Mouse (Mus musculus) embryo, embryonic 11.5 days (tissue): ENCODE data around the gene Epas1.

Source experiments
- DNase-seq: peaks from one replicate; pipeline ENCODE4 v3.0.0-alpha.2; 2012; ENCODE audit warnings: low read depth, low spot score

Gene Epas1

DNA sequence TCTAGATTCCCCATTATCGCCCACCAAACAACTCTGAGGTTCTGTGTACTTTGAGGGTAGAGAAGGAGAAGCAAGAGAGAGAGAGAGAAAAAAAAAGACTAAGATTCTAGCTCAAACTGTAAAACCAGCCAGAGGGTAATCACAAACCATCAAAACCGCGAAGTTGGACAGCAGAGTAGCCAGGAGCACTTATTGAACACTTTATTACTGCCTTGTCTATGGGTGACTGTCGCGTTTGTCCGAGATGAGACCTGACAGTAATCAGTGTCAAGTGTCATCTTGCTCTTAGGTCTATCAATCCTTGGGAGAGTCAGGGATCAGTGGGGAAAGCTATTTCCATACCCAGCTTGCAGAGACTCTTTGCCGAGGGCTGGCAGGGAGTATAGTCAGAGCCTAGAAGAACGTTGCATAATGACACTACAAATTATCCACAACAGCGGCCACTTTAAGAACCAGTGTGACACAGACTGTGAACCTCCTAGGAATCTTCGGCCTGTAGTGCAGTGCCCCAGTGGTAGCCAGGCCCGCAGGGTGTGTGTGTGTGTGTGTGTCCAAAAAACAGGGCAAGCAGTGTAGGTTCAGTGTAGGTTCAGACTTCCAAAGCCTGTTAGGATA, 2.2 kb downstream of the Epas1 start:
- DNase-seq = no peak

GRCm38 (mm10) chr17:86757621-86758020, 4.1 kb downstream of the Epas1 start:
- no peak for DNase-seq

- DNase-seq = no peak
These were observed 8.4 kb downstream of the Epas1 start for GRCm38 (mm10) chr17:86761859-86762258.

- DNase-seq = no peak
These were observed 9.2 kb downstream of the Epas1 start for GRCm38 (mm10) chr17:86762479-86763242.

DNA sequence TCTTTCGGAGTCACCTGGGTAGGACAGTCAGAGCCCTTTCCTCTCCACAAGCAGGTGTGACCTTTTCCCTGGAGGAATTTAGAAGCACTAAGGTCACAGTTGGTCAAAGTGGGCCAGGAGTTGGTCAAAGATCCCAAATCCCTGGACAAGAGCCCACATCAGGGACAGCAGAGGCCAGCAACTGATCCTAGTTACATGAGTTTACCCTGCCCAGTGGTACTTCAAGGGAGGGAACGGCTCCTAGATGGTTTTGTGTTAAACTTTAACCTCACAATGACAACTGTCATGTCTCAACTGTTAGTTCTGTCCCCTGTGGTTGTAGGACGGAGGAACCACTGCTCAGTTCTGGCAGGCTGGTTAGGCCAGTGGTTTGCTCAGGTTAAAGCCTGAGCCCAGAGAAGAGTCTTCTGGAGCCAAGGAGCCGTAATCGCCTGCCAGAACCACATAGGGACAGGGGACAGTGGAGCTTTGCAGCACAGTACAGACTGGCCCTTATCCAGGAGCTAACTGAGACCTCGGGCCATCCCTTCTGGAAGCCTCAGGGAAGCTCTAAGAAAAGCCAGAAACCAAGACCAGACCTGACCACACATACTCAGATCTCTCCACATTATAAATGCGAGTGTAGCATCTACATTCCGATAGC, 12.4 kb downstream of the Epas1 start:
- no peak for DNase-seq

- no peak for DNase-seq
These were observed 12.9 kb downstream of the Epas1 start for GRCm38 (mm10) chr17:86766412-86766811.

DNA sequence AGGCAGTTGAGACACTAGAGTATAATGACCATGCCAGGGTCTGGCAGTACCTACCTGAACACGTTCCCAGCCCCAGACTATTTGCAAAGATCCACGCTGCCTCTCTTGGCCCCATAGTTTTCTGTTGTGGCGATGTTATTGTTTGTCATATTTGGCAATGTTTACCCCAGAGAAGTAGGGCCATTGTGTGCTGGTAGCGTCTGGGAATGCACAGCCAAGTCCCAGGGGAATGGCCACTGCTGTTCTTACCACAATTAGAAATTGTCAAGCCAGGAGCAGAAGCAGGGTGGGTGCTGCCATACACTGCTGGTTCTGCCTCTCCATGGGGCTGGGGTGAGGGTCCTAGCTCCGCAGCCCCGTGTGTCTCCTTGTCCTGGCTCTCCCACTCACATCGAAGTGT, 15.1 kb downstream of the Epas1 start:
- DNase-seq = no peak

GRCm38 (mm10) chr17:86769330-86770211, 16.1 kb downstream of the Epas1 start:
- DNase-seq = no peak

DNA sequence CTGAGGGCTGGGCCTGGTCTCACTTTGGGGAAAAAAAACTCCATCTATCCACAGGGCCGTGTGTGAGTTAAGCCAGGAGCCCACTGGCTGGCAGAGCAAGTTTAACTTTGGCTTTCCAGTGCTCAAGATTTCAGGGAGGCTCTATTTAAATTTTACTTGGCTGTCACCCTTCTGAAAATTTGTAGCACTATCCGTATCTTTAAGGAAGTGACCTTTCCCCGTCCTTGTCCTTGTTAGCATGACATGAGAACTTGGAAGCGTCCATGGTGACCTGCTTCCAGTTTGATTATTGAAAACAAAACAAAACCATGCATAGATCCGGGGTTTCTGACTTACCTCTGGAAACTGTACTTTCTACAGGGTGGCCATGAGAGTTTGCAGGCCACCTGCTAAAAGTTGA, 17.3 kb downstream of the Epas1 start:
- DNase-seq = no peak

DNA sequence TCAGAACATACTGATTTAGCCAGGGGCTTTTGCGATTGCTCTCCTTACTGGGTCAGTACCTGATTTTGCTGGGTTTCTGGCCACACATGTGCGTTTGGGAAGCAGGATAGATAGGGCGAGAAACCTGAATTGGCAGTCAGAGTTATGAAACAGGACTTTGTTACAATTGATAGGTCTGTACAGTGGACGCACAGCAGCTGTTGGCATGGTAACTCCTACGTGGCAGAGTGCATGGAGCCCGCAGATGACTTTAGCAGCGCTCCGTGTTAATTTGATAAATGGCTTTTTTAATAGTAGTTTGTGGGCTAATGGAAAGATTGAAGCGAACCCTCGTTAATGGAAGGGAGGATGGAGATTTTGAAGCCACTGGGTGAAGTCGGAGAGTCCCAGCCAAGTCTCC, 18.5 kb downstream of the Epas1 start:
- no peak for DNase-seq

- DNase-seq = no peak
These were observed 19.6 kb downstream of the Epas1 start for GRCm38 (mm10) chr17:86772929-86773588.

DNA sequence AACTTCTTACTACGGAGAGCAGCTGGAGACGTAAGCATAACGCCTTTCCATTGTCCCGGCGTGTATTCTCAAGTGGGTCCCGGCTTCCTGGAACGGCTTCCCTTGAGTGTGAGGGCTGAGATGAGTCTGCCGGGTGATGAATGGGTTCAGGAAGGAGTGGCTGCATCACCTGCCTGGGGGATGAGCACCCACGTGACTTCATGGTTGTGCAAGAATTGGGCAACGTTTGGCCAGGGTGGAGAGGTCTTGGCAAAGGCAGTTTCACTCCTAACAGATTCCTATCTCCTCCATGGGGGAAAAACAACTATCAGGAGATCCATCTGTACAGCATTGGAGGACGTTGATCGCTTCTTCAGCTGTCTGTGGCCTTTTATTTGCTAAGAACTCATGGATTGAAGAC, 23.0 kb downstream of the Epas1 start:
- no peak for DNase-seq

- no peak for DNase-seq
These were observed 24.6 kb downstream of the Epas1 start for GRCm38 (mm10) chr17:86778147-86778546.

GRCm38 (mm10) chr17:86779191-86780130, 26.0 kb downstream of the Epas1 start:
- no peak for DNase-seq

DNA sequence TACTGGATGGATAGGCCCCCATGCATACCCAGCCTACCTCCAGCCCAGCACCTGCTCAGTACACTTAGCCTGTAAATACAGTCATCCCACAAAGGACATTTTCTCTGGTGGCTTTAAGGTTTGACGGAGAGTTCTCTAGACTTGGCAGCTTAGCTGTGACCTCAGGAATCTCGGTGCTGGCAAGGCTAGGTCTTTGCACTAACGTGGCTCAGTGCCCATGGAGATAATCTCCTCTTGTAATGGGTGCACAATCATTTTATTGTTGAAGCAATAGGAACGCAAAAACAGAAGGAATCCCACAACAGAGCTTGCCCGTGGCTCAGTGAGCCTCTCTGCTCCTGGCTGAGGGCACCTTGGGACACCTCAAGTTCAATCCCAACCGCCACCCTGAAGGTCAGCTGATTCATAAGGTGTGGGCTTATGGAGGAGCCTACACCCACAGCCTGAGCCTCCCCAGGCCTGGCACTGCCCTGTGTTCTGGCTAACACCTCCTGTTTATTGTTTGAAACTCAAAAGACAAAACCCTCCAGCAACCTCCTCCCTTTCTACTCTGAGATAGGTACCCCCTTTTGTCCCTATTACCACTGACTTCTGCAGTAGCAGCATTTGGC, 27.3 kb downstream of the Epas1 start:
- no peak for DNase-seq

GRCm38 (mm10) chr17:86781755-86782400, 28.4 kb downstream of the Epas1 start:
- no peak for DNase-seq

DNA sequence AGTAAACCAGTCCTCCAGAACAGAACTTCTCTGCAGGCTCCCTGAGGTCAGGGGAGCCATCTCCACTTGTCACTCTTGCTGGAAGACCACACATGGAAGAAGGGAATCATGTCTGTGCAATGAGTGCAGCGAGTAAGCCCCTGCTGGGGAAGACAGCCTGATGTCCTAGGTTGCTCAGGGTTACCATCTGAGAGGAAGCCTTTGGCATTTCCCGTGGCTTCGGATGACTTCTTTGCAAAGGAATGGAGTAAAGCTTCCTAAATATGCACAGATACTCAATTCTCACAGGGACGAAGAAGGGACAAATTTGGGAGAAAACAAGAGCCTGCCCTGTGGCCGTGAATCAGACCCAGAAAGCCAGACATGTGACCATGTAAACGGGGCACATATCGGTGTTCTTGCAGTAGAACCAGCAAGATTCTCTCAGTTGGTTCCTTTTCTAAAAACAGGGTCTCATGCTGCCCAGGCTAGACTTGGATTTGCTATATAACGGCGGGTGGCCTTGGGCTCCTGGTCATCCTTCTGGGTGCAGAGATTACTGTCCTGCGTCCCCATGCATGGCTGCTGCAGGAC, 31.0 kb downstream of the Epas1 start:
- DNase-seq = no peak

DNA sequence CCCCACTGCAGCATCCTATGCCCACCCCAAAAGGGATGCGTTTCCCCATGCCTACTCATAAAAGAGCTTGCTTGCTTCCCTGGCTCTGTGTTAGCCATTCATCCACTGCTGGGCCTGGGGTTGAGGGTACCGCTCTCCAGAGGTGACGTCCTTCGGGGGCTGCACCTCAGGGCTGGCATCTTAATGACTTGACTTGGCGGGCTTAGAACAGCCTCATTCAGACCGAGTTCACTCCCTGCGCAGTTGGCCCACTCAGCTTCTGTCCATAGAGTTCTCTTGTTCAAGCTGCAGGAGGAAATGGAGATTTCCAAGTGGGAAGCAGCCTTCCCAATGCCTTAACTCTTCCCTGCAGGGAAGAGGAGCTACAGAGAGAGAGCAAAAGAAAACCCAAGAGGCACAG, 32.1 kb downstream of the Epas1 start:
- no peak for DNase-seq

GRCm38 (mm10) chr17:86786496-86786895, 33.0 kb downstream of the Epas1 start:
- no peak for DNase-seq
